Mouse (Mus musculus): ENCODE measurements at regions not wholly inside any gene's neighbourhood (a gene's known extent, or its start where the extent isn't known, plus 50 kb on each side); places are given as distances from the start of the nearest gene placed in this dataset.

- in situ Hi-C loops (cut with MboI; ENCODE audit: low pct_unique_long_range_greater_than_20kb in 1 of 2, low sequenced_read_pairs in 2 of 2, unreplicated experiment in 1 of 2): loop anchor here in 1 of 2 experiments (10.0 kb wide), 1 partner anchor 206 kb away; no protein-coding TSS in a partner anchor
These were observed 96.6 kb upstream of the Atp1a1 start for GRCm38 (mm10) chr3:101700974-101701610.

- in situ Hi-C loops (cut with MboI; ENCODE audit: low pct_unique_long_range_greater_than_20kb in 1 of 2, low sequenced_read_pairs in 2 of 2, unreplicated experiment in 1 of 2): loop anchor here in 1 of 2 experiments (10.0 kb wide), 1 partner anchor 205 kb away; no protein-coding TSS in a partner anchor
These were observed 95.6 kb upstream of the Atp1a1 start for GRCm38 (mm10) chr3:101699929-101700681.

DNA sequence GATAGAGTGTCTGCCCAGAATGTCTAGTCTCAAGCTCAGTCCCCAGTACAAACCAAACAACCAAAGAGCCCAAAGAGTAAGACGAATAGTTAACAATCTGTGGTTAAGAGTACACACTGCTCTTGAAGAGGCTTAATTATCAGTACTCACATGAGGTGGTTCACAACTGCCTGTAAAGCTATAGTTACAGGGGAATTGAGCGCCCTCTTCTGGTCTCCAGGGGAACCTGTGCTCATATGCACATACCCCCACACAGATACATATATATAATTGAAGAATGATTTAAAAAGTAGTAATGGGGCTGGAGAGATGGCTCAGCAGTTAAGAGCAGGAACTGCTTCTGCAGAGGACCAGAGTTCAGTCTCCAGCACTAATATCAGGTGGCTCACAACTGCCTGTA is 92.3 kb upstream of the Atp1a1 start:
- in situ Hi-C loops (cut with MboI; ENCODE audit: low pct_unique_long_range_greater_than_20kb in 1 of 2, low sequenced_read_pairs in 2 of 2, unreplicated experiment in 1 of 2): no loop called here

DNA sequence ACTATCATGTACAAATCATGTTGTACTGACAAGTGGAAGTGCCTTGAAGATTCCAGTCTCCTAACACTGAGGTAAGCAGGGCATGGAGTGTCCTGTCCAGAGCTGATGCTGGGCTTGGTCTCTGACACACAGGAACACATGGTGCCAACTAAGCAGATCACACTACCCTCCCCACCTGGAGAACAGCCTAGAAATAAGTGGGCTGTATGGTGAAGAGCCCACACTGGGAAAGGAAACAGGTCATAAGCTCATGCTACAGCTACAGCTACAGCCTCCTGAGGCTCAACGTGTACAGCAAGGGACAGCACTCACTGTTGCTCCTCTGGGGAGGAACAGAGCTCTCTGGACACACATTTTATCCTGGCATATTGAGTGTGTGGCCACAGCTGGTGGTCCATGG is 89.8 kb upstream of the Atp1a1 start:
- in situ Hi-C loops (cut with MboI; ENCODE audit: low pct_unique_long_range_greater_than_20kb in 1 of 2, low sequenced_read_pairs in 2 of 2, unreplicated experiment in 1 of 2): no loop called here

GRCm38 (mm10) chr3:101691937-101692604 is 87.6 kb upstream of the Atp1a1 start:
- in situ Hi-C loops (cut with MboI; ENCODE audit: low pct_unique_long_range_greater_than_20kb in 1 of 2, low sequenced_read_pairs in 2 of 2, unreplicated experiment in 1 of 2): no loop called here

- in situ Hi-C loops (cut with MboI; ENCODE audit: low pct_unique_long_range_greater_than_20kb in 1 of 2, low sequenced_read_pairs in 2 of 2, unreplicated experiment in 1 of 2): no loop called here
These were observed 86.3 kb upstream of the Atp1a1 start for GRCm38 (mm10) chr3:101690779-101691178.

DNA sequence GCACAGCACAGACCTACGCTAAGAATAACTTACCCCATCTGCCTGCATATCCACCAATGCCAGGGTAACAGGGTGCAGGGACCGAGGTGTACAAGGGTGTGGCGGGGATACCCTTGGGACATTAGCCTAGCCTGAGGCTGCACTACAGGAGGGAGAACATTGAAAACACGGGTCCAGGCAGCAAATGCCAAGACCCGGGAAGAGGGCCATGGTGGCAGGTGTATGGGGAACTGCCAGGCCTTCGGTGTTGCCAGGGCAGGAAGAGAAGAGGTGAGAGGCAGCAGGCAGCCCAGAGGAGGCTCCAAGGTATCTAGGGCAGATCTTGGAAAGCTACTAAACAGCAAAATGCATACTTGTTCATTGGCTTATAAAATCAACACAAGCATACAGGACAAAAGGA is 85.7 kb upstream of the Atp1a1 start:
- in situ Hi-C loops (cut with MboI; ENCODE audit: low pct_unique_long_range_greater_than_20kb in 1 of 2, low sequenced_read_pairs in 2 of 2, unreplicated experiment in 1 of 2): no loop called here

DNA sequence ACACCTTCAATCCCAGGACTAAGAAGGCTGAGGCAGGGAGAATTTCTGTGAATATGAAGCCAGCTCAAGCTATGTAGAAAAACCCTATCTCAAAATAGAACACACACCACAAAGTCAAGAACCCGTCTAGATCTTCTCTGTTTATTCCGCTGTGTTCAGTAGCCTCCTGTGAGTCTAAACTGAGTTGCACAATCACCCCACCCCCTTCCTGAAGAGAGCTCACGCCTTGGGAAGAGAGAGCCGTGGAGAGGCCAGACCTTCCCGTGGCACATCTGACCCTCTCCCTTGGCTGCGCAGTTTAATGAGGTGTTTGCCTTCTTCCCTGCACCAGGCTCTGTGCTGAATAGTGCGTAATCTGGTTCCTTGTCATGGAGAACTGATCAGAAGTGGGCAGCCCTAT is 80.7 kb upstream of the Atp1a1 start:
- in situ Hi-C loops (cut with MboI; ENCODE audit: low pct_unique_long_range_greater_than_20kb in 1 of 2, low sequenced_read_pairs in 2 of 2, unreplicated experiment in 1 of 2): no loop called here

GRCm38 (mm10) chr3:101672943-101673342 is 68.5 kb upstream of the Atp1a1 start:
- in situ Hi-C loops (cut with MboI; ENCODE audit: low pct_unique_long_range_greater_than_20kb in 1 of 2, low sequenced_read_pairs in 2 of 2, unreplicated experiment in 1 of 2): no loop called here

GRCm38 (mm10) chr3:101670561-101671001 is 66.1 kb upstream of the Atp1a1 start:
- in situ Hi-C loops (cut with MboI; ENCODE audit: low pct_unique_long_range_greater_than_20kb in 1 of 2, low sequenced_read_pairs in 2 of 2, unreplicated experiment in 1 of 2): no loop called here

DNA sequence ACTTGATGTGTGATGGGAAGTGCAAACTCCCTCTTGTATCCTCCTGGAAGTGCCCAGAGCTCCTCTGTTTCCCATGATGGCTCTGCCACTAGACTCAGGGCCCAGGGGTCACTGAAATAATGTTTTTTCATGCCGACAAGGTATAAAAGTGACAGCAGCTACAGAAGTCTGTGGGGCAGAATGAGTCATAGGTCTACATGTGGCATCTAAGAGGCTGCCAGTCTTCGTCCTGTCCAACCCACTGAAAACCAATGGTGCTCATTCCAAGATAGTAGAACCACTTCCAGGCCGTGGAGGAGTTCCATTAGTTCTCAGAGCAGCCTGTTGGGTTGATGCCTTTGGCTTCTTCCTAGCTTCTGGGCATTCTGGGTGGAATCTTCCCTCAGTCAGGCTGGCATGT is 65.3 kb upstream of the Atp1a1 start:
- in situ Hi-C loops (cut with MboI; ENCODE audit: low pct_unique_long_range_greater_than_20kb in 1 of 2, low sequenced_read_pairs in 2 of 2, unreplicated experiment in 1 of 2): no loop called here

DNA sequence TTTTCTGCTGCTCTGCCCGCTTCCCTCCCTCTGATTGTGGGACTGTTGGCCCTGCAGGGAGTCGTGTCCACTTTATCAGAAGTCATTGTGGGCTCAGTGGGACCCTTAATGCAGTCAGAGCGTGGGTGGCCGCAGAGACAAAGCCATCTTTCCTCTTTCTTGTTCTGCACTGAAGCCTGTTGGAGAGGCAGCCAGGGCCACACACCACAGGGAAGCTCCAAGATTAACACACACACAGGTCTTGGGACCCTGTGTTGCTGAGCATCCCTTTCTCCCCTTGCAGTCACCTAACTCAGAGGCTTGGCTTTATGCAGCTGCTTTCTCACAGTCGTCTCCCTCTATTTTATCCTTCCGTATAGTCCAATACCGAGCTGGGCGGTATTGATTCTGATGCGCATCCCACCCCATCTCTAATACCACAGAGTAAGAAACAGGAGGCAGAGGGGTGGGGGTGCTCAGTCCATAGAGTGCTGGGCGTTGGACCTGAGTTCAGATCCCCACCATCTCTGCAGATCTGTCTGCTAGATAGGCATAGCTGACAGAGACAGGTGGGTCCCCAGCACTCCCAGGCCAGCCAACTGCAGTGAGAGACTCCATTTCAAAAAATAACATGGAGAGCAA is 63.4 kb upstream of the Atp1a1 start:
- in situ Hi-C loops (cut with MboI; ENCODE audit: low pct_unique_long_range_greater_than_20kb in 1 of 2, low sequenced_read_pairs in 2 of 2, unreplicated experiment in 1 of 2): no loop called here

DNA sequence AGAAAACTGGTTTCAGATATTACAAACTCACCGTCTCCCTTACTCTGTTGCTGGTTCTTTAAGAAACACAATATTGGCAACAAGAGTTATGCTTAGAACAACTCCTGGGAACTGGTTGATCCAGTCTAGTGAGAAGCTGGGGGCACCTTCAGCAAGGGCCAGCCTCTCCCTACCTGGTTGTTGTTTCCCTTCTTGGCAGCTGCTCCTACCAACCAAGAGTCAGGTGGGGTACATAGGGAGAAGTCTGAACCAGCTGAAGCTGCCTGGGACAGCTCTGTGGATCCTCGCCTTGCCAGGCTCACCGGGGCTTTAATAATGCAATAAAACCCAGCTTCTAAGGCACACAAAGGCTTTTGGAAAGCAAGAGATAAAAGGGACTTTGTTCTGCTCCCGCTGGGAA is 62.7 kb upstream of the Atp1a1 start:
- in situ Hi-C loops (cut with MboI; ENCODE audit: low pct_unique_long_range_greater_than_20kb in 1 of 2, low sequenced_read_pairs in 2 of 2, unreplicated experiment in 1 of 2): no loop called here

DNA sequence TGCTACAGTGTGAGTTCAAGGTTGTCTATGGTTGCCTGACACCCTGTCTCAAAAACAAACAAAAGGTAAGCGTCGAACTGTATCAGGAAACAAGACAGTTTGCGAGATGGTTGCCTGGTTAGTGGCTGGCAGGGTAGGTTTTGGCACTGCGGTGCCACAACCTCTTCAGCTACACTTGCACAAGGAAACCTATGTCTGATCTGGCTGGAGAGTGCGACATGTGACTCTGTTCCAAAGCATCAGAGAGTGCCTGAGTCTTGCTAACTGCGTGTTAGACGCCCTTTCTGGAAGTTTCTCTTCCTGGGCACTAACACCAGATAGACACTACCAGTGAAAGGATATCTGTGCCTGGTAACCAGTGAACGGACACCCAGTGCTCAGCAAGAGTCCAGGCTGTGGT is 62.1 kb upstream of the Atp1a1 start:
- in situ Hi-C loops (cut with MboI; ENCODE audit: low pct_unique_long_range_greater_than_20kb in 1 of 2, low sequenced_read_pairs in 2 of 2, unreplicated experiment in 1 of 2): no loop called here

DNA sequence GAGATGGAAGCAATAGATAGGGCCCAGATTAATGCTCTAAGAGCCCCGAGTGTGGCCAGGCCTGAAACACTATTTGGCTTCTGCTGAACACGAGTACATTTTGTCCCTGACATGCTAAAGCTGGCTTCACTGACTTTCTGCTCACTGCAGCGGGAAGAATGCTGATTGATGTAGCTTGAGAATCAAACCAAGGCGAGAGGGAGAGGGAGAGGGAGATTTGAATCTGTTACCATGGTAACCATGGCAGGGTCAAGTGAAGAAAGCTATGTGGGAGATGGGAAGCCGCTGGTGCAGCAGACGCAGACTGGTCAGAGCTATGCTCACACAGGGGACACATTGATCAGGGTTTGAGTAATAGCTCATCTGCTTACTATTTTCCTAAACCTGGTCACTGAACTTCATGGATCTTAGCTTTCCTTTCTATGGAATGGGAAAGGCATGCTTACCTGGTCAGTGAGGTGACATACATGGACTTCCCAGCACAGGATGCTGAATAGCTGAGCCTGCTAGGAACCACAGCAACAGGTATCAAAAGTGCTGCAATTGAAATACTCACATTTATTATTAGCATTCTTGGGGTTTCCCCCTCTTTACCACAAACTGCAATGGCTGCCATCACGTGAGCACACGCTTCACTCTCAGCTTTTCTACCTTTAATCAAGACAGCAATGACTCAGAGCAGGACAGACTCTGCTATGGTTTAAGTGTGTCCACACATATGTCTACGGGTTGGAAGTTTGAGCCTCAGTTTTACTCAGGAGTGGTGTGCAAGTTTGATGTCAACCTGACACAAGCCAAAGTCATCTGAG is 56.9 kb upstream of the Atp1a1 start:
- in situ Hi-C loops (cut with MboI; ENCODE audit: low pct_unique_long_range_greater_than_20kb in 1 of 2, low sequenced_read_pairs in 2 of 2, unreplicated experiment in 1 of 2): no loop called here

DNA sequence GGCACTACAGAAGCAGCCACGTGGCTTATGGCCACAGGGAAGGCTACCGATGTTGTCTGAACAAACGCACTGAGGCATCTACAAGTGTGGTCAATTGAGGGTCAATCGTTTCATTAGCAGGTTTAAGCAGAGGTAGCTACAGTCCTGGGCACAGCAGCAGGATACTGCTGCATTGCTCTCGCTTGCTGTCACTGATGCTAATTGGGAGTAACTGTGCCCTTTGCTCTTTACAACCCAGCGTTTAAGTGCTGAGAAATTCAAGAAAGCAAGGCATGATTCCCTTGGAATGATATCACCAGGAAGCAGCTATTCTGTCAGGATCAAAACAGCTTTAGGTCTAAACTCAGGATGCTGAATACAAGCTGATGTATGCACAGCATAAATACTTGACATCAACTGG is 56.2 kb upstream of the Atp1a1 start:
- in situ Hi-C loops (cut with MboI; ENCODE audit: low pct_unique_long_range_greater_than_20kb in 1 of 2, low sequenced_read_pairs in 2 of 2, unreplicated experiment in 1 of 2): no loop called here

DNA sequence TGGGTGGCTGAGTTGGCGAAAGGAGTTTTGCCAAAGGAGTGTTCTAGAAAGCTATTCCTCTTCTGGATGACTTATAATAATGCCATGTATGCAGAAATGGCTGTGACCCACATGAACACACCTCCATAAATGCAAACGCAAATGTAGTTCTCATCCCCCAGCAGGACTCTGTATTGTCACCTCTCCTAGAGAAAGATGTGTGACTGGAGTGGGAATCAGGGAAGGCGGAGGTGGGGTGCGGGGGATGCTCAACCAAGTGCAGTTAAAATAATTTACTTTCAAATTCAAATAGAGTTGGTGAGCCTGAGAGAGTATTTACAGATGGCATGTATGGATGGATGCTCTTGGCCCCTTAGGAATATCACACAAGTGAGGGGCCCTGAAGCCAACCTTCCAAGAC is 55.7 kb upstream of the Atp1a1 start:
- in situ Hi-C loops (cut with MboI; ENCODE audit: low pct_unique_long_range_greater_than_20kb in 1 of 2, low sequenced_read_pairs in 2 of 2, unreplicated experiment in 1 of 2): no loop called here

GRCm38 (mm10) chr3:101657979-101658378 is 53.5 kb upstream of the Atp1a1 start:
- in situ Hi-C loops (cut with MboI; ENCODE audit: low pct_unique_long_range_greater_than_20kb in 1 of 2, low sequenced_read_pairs in 2 of 2, unreplicated experiment in 1 of 2): no loop called here
